Mouse (Mus musculus): Measurements from ENCODE around the gene Ahdc1. TPM values are rescaled to one million over a fixed set of nuclear protein-coding genes. Genes with fewer than 3 reads are reported as not detected.

Gene Ahdc1
- polyA plus RNA-seq, 1 experiment: 23.9 TPM

GRCm38 (mm10) chr4:133050837-133051549 is 39.9 kb downstream of the Ahdc1 start:
- no peak for TF ChIP-seq GATA1 (IDR thresholded peaks at IDR 0.05; ENCODE audit: low read length)

- TF ChIP-seq GATA1 (IDR thresholded peaks at IDR 0.05; ENCODE audit: low read length): no peak
These were observed 40.4 kb downstream of the Ahdc1 start for GRCm38 (mm10) chr4:133051550-133051865.

GRCm38 (mm10) chr4:133052029-133052745 is 41.1 kb downstream of the Ahdc1 start:
- no peak for TF ChIP-seq GATA1 (IDR thresholded peaks at IDR 0.05; ENCODE audit: low read length)

GRCm38 (mm10) chr4:133052995-133053572 is 42.0 kb downstream of the Ahdc1 start:
- no peak for TF ChIP-seq GATA1 (IDR thresholded peaks at IDR 0.05; ENCODE audit: low read length)

- TF ChIP-seq GATA1 (IDR thresholded peaks at IDR 0.05; ENCODE audit: low read length): no peak
These were observed 43.5 kb downstream of the Ahdc1 start for GRCm38 (mm10) chr4:133054530-133054929.

- TF ChIP-seq GATA1 (IDR thresholded peaks at IDR 0.05; ENCODE audit: low read length): no peak
These were observed 44.3 kb downstream of the Ahdc1 start for GRCm38 (mm10) chr4:133055163-133055951.

- no peak for TF ChIP-seq GATA1 (IDR thresholded peaks at IDR 0.05; ENCODE audit: low read length)
These were observed 45.2 kb downstream of the Ahdc1 start for GRCm38 (mm10) chr4:133056069-133056890.

GRCm38 (mm10) chr4:133057389-133058122 is 46.5 kb downstream of the Ahdc1 start:
- no peak for TF ChIP-seq GATA1 (IDR thresholded peaks at IDR 0.05; ENCODE audit: low read length)

GRCm38 (mm10) chr4:133058123-133058453 is 47.0 kb downstream of the Ahdc1 start:
- no peak for TF ChIP-seq GATA1 (IDR thresholded peaks at IDR 0.05; ENCODE audit: low read length)

GRCm38 (mm10) chr4:133058513-133059480 is 47.7 kb downstream of the Ahdc1 start:
- TF ChIP-seq GATA1 (IDR thresholded peaks at IDR 0.05; ENCODE audit: low read length): no peak

- no peak for TF ChIP-seq GATA1 (IDR thresholded peaks at IDR 0.05; ENCODE audit: low read length)
These were observed 49.6 kb downstream of the Ahdc1 start for GRCm38 (mm10) chr4:133060702-133061101.

- TF ChIP-seq GATA1 (IDR thresholded peaks at IDR 0.05; ENCODE audit: low read length): no peak
These were observed 50.7 kb downstream of the Ahdc1 start for GRCm38 (mm10) chr4:133061798-133062197.

GRCm38 (mm10) chr4:133062286-133062685 is 51.2 kb downstream of the Ahdc1 start:
- TF ChIP-seq GATA1 (IDR thresholded peaks at IDR 0.05; ENCODE audit: low read length): no peak
